Mouse (Mus musculus): ENCODE results near the gene Nrd1.

- no peak for TF ChIP-seq CTCF (IDR thresholded peaks at IDR 0.05; ENCODE audit: borderline replicate concordance, control insufficient read depth, extremely low read depth, insufficient read depth, low read length, poor library complexity)
- no peak for TF ChIP-seq POLR2A (IDR thresholded peaks at IDR 0.05; ENCODE audit: control insufficient read depth, extremely low read depth, insufficient read depth, low read length, poor library complexity)
These were observed 37.4 kb upstream of the Nrd1 start for GRCm38 (mm10) chr4:108963017-108963416.

Measured in thymus, adult 2 months (tissue).